Mouse (Mus musculus) liver, postnatal 0 days (tissue): ENCODE results near the gene Slc6a2. TPM values are rescaled to one million over a fixed set of nuclear protein-coding genes. Genes with fewer than 3 reads are reported as not detected.

Experiments
- ATAC-seq: fragments of 200-750 bp; cut with Nextera tagmentation; 2 replicates; pipeline ENCODE4 v1.8.0; 2017; ENCODE audit warnings: mild to moderate bottlenecking, moderate library complexity
- DNase-seq: peaks from one replicate; pipeline ENCODE4 v3.0.0-alpha.2; 2016
- H3K27ac ChIP-seq: fragments of 300-500 bp; sonication (generic); 2 replicates; pipeline ENCODE4 v1.5.1; 2014; ENCODE audit warnings: antibody characterized with exemption, moderate library complexity, mild to moderate bottlenecking, low read depth
- H3K27me3 ChIP-seq: fragments of 300-500 bp; sonication (generic); 2 replicates; pipeline ENCODE4 v1.6.1; 2014; ENCODE audit warnings: low read length, control low read depth, mixed read lengths; ENCODE audit not compliant: insufficient read depth
- H3K36me3 ChIP-seq: fragments of 300-500 bp; sonication (generic); replicated peaks from 2 replicates; pipeline ENCODE4 v1.6.1; 2014; ENCODE audit warnings: mild to moderate bottlenecking, control low read depth, low read length, moderate library complexity, mixed read lengths; ENCODE audit not compliant: insufficient read depth
- H3K4me1 ChIP-seq: fragments of 300-500 bp; sonication (generic); 2 replicates; pipeline ENCODE4 v1.6.1; 2014; ENCODE audit warnings: antibody characterized with exemption, mild to moderate bottlenecking, control low read depth; ENCODE audit not compliant: insufficient read depth
- H3K4me2 ChIP-seq: fragments of 300-500 bp; sonication (generic); 2 replicates; pipeline ENCODE4 v1.6.1; 2014; ENCODE audit warnings: low read depth, mild to moderate bottlenecking, low read length, moderate library complexity, mixed read lengths
- H3K4me3 ChIP-seq: fragments of 300-500 bp; sonication (generic); 2 replicates; pipeline ENCODE4 v1.5.1; 2014; ENCODE audit warnings: low read depth, low read length
- H3K9ac ChIP-seq: fragments of 300-500 bp; sonication (generic); replicated peaks from 2 replicates; pipeline ENCODE4 v1.6.1; 2014; ENCODE audit warnings: mild to moderate bottlenecking, moderate library complexity
- H3K9me3 ChIP-seq: fragments of 300-500 bp; sonication (generic); 2 replicates; pipeline ENCODE4 v1.6.1; 2016; ENCODE audit warnings: mild to moderate bottlenecking, control low read depth, low read length, mixed read lengths
- CTCF ChIP-seq: sonication (generic); IDR thresholded peaks from 2 replicates; pipeline ENCODE4 v1.5.1; 2016; ENCODE audit warnings: antibody characterized with exemption, low read depth
- EP300 ChIP-seq: IDR thresholded peaks from 2 replicates; pipeline ENCODE4 v1.6.1; 2016; ENCODE audit warnings: antibody characterized with exemption, low read depth, mild to moderate bottlenecking
- WGBS: fragments of 180-500 bp; shearing (Covaris S2); extraction: QIAGEN DNeasy Blood & Tissue Kit; methylation state at CpG from one replicate; pipeline ENCODE4 v1.1.7; 2014; ENCODE audit not compliant: insufficient replicate concordance; 5-methylcytosine and 5-hydroxymethylcytosine counted together
- polyA plus RNA-seq: library from polyadenylated mRNA; unstranded; fragments of >200 nt; fragmentation: Nextera tagmentation; extraction: Ambion mirVana; gene quantifications from 2 replicates; pipeline ENCODE4 v1.2.1, GENCODE M21; 2015

Slc6a2 gene
- polyA plus RNA-seq, 1 experiment from 2014 or later, result not detected

DNA sequence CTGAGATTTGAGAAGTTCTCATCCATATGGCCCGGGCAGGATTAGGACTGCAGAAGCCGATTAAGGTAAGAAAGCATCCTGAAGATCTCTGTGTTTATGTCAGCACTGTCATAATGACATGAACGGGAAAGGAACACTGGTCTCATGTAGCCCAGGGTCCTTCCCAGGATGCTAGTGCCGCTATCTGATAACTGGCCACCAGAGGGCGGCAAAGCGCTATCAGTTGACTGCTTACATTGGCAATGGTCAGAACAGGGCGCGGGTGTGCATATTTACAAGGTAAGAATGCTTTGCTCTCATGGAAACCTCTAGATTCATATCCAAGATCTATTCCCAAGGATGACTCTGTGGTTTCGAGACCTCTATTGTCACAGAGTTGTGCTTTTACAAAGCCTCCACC lies 51.6 kb downstream of the Slc6a2 start:
- Histone ChIP-seq H3K4me1 (no peaks in the 10 kb centered on the region), H3K9ac (no peak overlapping the region), H3K4me3 (no peak overlapping the region), H3K4me2 (no peak overlapping the region), H3K36me3 (no peaks in the 10 kb centered on the region), H3K27ac (no peak overlapping the region), H3K9me3 (no peaks in the 10 kb centered on the region), H3K27me3 (no peaks in the 10 kb centered on the region)
- TF ChIP-seq CTCF (peak; percentile 95), EP300 (no peak)
- ATAC-seq (no peak), DNase-seq (peak; percentile 84)
- 8% methylated on average over 9 of the region's 9 CpGs for WGBS

DNA sequence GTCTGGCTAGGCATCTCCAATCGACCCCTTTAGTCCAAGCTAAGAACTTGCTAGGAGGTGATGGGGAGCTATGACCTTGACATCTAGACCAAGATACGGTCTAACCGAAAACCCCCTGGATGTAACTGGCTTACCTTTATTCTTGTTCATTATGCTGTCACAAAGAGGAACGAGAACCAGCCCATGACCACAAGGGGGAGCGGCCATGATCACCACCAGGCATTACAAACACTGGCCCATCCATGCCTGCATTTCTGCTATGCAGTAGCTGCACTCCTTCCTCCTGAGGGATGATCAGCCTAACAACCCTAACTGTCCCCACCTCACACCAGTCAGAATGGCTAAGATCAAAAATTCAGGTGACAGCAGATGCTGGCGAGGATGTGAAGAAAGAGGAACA lies 52.3 kb downstream of the Slc6a2 start:
- no peaks in the 10 kb centered on the region for H3K9me3 ChIP-seq
- no peaks in the 10 kb centered on the region for H3K36me3 ChIP-seq
- no peaks in the 10 kb centered on the region for H3K27me3 ChIP-seq
- H3K4me1 ChIP-seq, result no peaks in the 10 kb centered on the region
- no peak; the same call in 1 of the 2 replicates for TF ChIP-seq CTCF
- no peak for TF ChIP-seq EP300
- H3K4me2 ChIP-seq, result no peak overlapping the region
- ATAC-seq (no peak), DNase-seq (no peak)
- H3K4me3 ChIP-seq, result no peak overlapping the region
- WGBS, result 65% methylated on average over 6 of the region's 6 CpGs
- H3K27ac ChIP-seq, result no peak overlapping the region
- H3K9ac ChIP-seq, result no peak overlapping the region

DNA sequence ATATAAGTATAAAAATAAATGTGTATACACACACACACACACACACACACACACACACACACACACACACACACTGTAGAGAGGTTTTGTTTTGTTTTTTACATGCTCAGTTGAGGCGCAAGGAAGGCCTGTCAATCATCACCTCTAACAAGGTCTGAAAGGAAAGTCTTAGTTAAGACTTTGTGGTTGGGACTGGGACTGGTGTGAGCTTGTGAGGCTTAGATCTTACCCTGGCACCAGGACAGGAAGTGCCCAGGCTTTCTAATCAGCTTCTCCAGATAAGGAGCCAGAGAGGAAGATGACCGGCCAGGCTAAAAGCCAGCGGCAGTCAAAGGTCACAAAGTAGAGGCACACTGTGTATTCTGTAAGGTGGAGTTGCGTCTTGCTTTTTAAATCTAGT lies 54.4 kb downstream of the Slc6a2 start:
- Histone ChIP-seq H3K4me3 (no peak overlapping the region), H3K27ac (no peak overlapping the region), H3K9ac (no peak overlapping the region), H3K9me3 (no peaks in the 10 kb centered on the region), H3K4me1 (no peaks in the 10 kb centered on the region), H3K27me3 (no peaks in the 10 kb centered on the region), H3K4me2 (no peak overlapping the region), H3K36me3 (no peaks in the 10 kb centered on the region)
- TF ChIP-seq EP300 (no peak), CTCF (no peak)
- 24% methylated on average over 4 of the region's 4 CpGs for WGBS
- ATAC-seq (no peak), DNase-seq (no peak)

DNA sequence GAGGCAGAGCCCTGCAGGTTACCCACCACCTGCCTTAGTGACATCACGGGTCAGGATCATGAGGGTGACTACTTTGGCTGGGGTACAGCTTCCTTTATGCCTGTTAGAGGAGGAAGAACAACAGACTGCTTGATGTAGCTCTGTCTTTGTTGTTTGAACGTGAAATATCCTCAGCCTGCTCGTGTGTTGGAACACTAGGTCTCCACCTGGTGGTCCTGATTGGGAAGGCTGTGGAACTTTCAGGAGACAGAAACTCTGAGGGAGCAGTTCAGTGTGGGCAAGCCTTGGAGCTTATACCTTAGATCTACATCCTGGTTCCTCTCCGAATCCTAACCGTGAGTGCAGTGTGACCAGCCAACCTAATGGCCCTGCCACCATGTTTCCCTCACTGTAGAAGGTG lies 61.9 kb downstream of the Slc6a2 start:
- H3K27me3 ChIP-seq, result no peaks in the 10 kb centered on the region
- WGBS, result 57% methylated on average over 5 of the region's 5 CpGs
- no peaks in the 10 kb centered on the region for H3K36me3 ChIP-seq
- H3K4me2 ChIP-seq, result no peak overlapping the region
- no peak overlapping the region for H3K27ac ChIP-seq
- ATAC-seq, result no peak
- H3K4me1 ChIP-seq, result no peaks in the 10 kb centered on the region
- H3K9me3 ChIP-seq, result no peaks in the 10 kb centered on the region
- TF ChIP-seq CTCF (no peak), EP300 (no peak)
- H3K4me3 ChIP-seq, result no peak overlapping the region
- H3K9ac ChIP-seq, result no peak overlapping the region
- DNase-seq, result no peak

DNA sequence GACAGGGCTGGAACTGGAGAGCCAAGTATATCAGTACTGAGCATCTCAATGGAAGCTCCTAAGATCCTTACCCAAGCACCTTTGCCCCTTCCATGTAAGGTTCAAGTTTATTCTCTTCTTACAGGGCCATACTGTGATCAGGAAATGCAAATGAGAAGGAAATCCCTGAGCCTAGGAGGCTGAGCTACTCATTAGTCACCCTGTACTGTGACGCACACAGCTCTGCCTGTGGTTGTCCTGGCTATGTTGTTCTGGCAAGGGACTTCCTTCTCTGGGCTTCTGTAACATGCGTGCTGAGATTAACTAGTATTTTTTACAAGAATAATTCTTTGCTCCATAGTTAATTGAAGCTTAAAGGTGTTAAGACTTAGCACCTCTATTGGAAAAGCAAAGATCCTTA lies 70.8 kb downstream of the Slc6a2 start:
- Histone ChIP-seq H3K4me2 (no peak overlapping the region), H3K27ac (no peak overlapping the region), H3K27me3 (no peaks in the 10 kb centered on the region), H3K9me3 (no peaks in the 10 kb centered on the region), H3K9ac (no peak overlapping the region), H3K4me1 (no peaks in the 10 kb centered on the region), H3K4me3 (no peak overlapping the region), H3K36me3 (no peaks in the 10 kb centered on the region)
- no peak for ATAC-seq
- TF ChIP-seq CTCF, result no peak
- TF ChIP-seq EP300, result no peak
- WGBS, result 31% methylated on average over 2 of the region's 2 CpGs
- DNase-seq, result no peak

DNA sequence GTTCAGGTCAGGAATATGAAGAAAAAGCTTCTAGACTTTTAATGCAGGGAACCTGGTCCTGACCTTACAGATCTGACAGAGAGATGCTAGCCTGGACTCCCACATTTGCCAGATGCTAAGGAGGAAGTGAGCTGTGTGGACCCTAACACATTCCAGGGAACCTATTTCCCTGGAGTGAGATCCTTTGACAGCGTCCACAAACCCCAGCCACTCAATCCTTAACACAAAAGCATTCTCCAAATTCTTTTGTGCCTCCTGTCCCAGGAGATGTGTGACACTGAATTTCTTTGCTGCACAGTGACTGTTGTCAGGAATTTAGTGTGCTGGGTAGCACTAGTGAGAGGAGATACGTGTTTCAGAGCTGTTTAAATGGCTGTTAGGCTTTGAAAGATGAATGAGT lies 79.0 kb downstream of the Slc6a2 start:
- Histone ChIP-seq H3K9ac (no peak overlapping the region), H3K27ac (no peak overlapping the region), H3K4me1 (no peaks in the 10 kb centered on the region), H3K9me3 (no peaks in the 10 kb centered on the region), H3K4me2 (no peak overlapping the region), H3K4me3 (no peak overlapping the region), H3K27me3 (no peaks in the 10 kb centered on the region), H3K36me3 (no peaks in the 10 kb centered on the region)
- no peak for DNase-seq
- WGBS, result 14% methylated on average over 2 of the region's 2 CpGs
- ATAC-seq, result no peak
- TF ChIP-seq CTCF (no peak), EP300 (no peak)

DNA sequence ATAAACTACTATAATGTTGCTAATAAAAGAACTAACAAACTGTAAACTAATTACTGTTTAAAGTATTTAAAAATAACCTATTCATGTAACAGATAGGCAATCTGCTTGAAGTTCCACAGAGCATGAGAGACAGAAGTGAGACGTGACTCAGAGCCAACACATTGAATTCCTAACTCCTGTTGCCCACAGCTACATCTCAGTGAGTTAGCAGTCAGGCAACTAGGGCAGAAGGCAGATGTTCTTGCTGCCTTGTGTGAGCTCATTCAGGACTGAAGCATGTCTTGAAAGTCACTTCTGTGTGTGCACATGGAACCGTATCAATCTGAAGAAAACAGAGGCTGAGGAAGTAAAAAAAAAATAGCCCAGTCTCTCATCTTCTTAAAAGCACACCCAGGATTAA lies 80.4 kb downstream of the Slc6a2 start:
- H3K9ac ChIP-seq, result no peak overlapping the region
- H3K9me3 ChIP-seq, result no peaks in the 10 kb centered on the region
- no peak overlapping the region for H3K4me3 ChIP-seq
- 75% methylated on average over 2 of the region's 2 CpGs for WGBS
- no peak overlapping the region for H3K4me2 ChIP-seq
- no peaks in the 10 kb centered on the region for H3K27me3 ChIP-seq
- no peak overlapping the region for H3K27ac ChIP-seq
- TF ChIP-seq CTCF, result no peak
- no peak for TF ChIP-seq EP300
- no peak for ATAC-seq
- H3K4me1 ChIP-seq, result no peaks in the 10 kb centered on the region
- DNase-seq, result no peak
- no peaks in the 10 kb centered on the region for H3K36me3 ChIP-seq
